Mouse (Mus musculus) MEL (cell line): Measurements from ENCODE around the gene Srebf1. TPM values are rescaled to one million over a fixed set of nuclear protein-coding genes. Genes with fewer than 3 reads are reported as not detected.
A peak's percentile ranks its signal among the peaks of the same experiment; 100 is the strongest.

ENCODE experiments used
- DNase-seq: peaks from one replicate; pipeline ENCODE4 v3.0.0; 2011; ENCODE audit warnings: low read depth, low spot score
- H3K27ac ChIP-seq: 2 replicates; pipeline ENCODE4 v1.5.1; 2012; ENCODE audit warnings: low read depth, mild to moderate bottlenecking, control low read depth, low read length, moderate library complexity; ENCODE audit not compliant: control insufficient read depth
- H3K27me3 ChIP-seq, 2 experiments: fragments of 150-350 bp in 1 of 2; sonication (generic) in 1 of 2; 2 replicates each; pipeline ENCODE4 v1.6.1; 2012; ENCODE audit warnings: low read length in 2 of 2, mild to moderate bottlenecking in 2 of 2, improper control_type of control experiment in 1 of 2, moderate library complexity in 1 of 2; ENCODE audit not compliant: insufficient read depth in 2 of 2, control insufficient read depth in 1 of 2
- H3K36me3 ChIP-seq, 2 experiments: 2 replicates each; pipeline ENCODE4 v1.6.1; 2012 to 2014; ENCODE audit warnings: low read length in 2 of 2, improper control_type of control experiment in 1 of 2, inconsistent platforms in 1 of 2, mild to moderate bottlenecking in 1 of 2; ENCODE audit not compliant: insufficient read depth in 2 of 2, control insufficient read depth in 1 of 2
- H3K4me1 ChIP-seq, 2 experiments: fragments of 150-350 bp in 1 of 2; sonication (generic) in 1 of 2; 2 replicates each; pipeline ENCODE4 v1.6.1; 2012; ENCODE audit warnings: low read length in 2 of 2, improper control_type of control experiment in 1 of 2, mild to moderate bottlenecking in 1 of 2; ENCODE audit not compliant: insufficient read depth in 2 of 2, control insufficient read depth in 1 of 2
- H3K4me3 ChIP-seq, 2 experiments: fragments of 150-350 bp in 1 of 2; sonication (generic) in 1 of 2; 2 replicates each; pipeline ENCODE4 v1.5.1; 2012; ENCODE audit warnings: low read depth in 2 of 2, low read length in 2 of 2, mild to moderate bottlenecking in 2 of 2, moderate library complexity in 2 of 2, control low read depth in 1 of 2, improper control_type of control experiment in 1 of 2; ENCODE audit not compliant: control insufficient read depth in 1 of 2, insufficient read depth in 1 of 2
- H3K79me2 ChIP-seq: 2 replicates; pipeline ENCODE4 v1.6.1; 2012; ENCODE audit warnings: mild to moderate bottlenecking, low read length, moderate library complexity; ENCODE audit not compliant: control insufficient read depth, poor library complexity, insufficient read depth
- H3K9ac ChIP-seq: 2 replicates; pipeline ENCODE4 v1.6.1; 2012; ENCODE audit warnings: low read depth, mild to moderate bottlenecking, control low read depth, low read length, moderate library complexity; ENCODE audit not compliant: control insufficient read depth, poor library complexity, severe bottlenecking
- H3K9me3 ChIP-seq: fragments of 150-350 bp; sonication (generic); replicated peaks from 2 replicates; pipeline ENCODE4 v1.6.1; 2012; ENCODE audit warnings: mild to moderate bottlenecking, low read length, improper control_type of control experiment, moderate library complexity; ENCODE audit not compliant: insufficient read depth
- BHLHE40 ChIP-seq: IDR thresholded peaks from 2 replicates; pipeline ENCODE4 v1.6.1; 2012; ENCODE audit warnings: low read depth, mild to moderate bottlenecking, inconsistent platforms, low read length, improper control_type of control experiment, borderline replicate concordance
- CTCF ChIP-seq, 3 experiments: IDR thresholded peaks in 2 of 3; conservative IDR thresholded peaks in 1 of 3; 2 replicates each; pipeline ENCODE4 v1.5.1; 2011 to 2012; ENCODE audit warnings: low read length in 3 of 3, low read depth in 2 of 3, mild to moderate bottlenecking in 2 of 3, improper control_type of control experiment in 1 of 3, inconsistent platforms in 1 of 3, mixed read lengths in 1 of 3, moderate library complexity in 1 of 3; ENCODE audit not compliant: control insufficient read depth in 1 of 3, insufficient read depth in 1 of 3, poor library complexity in 1 of 3, severe bottlenecking in 1 of 3
- E2F4 ChIP-seq: IDR thresholded peaks from 2 replicates; pipeline ENCODE4 v1.6.1; 2011; ENCODE audit warnings: low read depth, low read length, improper control_type of control experiment, borderline replicate concordance
- EP300 ChIP-seq, 2 experiments: IDR thresholded peaks; 2 replicates each; pipeline ENCODE4 v1.6.1; 2011; ENCODE audit warnings: improper control_type of control experiment in 2 of 2, low read length in 2 of 2, low read depth in 1 of 2, mild to moderate bottlenecking in 1 of 2
- ETS1 ChIP-seq: IDR thresholded peaks from 2 replicates; pipeline ENCODE4 v1.6.1; 2012; ENCODE audit warnings: low read depth, mild to moderate bottlenecking, inconsistent platforms, low read length, improper control_type of control experiment, moderate library complexity
- GABPA ChIP-seq: IDR thresholded peaks from 2 replicates; pipeline ENCODE4 v1.6.1; 2012; ENCODE audit warnings: low read depth, mild to moderate bottlenecking, inconsistent platforms, low read length, improper control_type of control experiment, moderate library complexity
- GATA1 ChIP-seq: IDR thresholded peaks from 2 replicates; pipeline ENCODE4 v1.6.1; 2011; ENCODE audit warnings: low read depth, low read length, improper control_type of control experiment
- HCFC1 ChIP-seq: IDR thresholded peaks from 2 replicates; pipeline ENCODE4 v1.6.1; 2012; ENCODE audit warnings: low read depth, mild to moderate bottlenecking, inconsistent platforms, low read length, improper control_type of control experiment, moderate library complexity
- JUND ChIP-seq: IDR thresholded peaks from 2 replicates; pipeline ENCODE4 v1.6.1; 2011; ENCODE audit warnings: low read depth, mild to moderate bottlenecking, improper control_type of control experiment, low read length
- KAT2A ChIP-seq: conservative IDR thresholded peaks from 2 replicates; pipeline ENCODE4 v1.6.1; 2012; ENCODE audit warnings: low read depth, low read length, improper control_type of control experiment, inconsistent platforms
- MAFK ChIP-seq: IDR thresholded peaks from 2 replicates; pipeline ENCODE4 v1.6.1; 2011; ENCODE audit warnings: low read depth, mild to moderate bottlenecking, low read length, improper control_type of control experiment, borderline replicate concordance
- MAX ChIP-seq: IDR thresholded peaks from 2 replicates; pipeline ENCODE4 v1.6.1; 2011; ENCODE audit warnings: low read length, improper control_type of control experiment
- MEF2A ChIP-seq: IDR thresholded peaks from 2 replicates; pipeline ENCODE4 v1.6.1; 2014; ENCODE audit warnings: low read depth, mild to moderate bottlenecking, inconsistent platforms, low read length, improper control_type of control experiment; ENCODE audit not compliant: poor library complexity, insufficient replicate concordance, severe bottlenecking; ENCODE audit errors: extremely low read depth
- MXI1 ChIP-seq: IDR thresholded peaks from 2 replicates; pipeline ENCODE4 v1.6.1; 2011; ENCODE audit warnings: mild to moderate bottlenecking, low read depth, low read length, improper control_type of control experiment
- MYB ChIP-seq: IDR thresholded peaks from 2 replicates; pipeline ENCODE4 v1.6.1; 2011; ENCODE audit warnings: mild to moderate bottlenecking, low read depth, low read length, improper control_type of control experiment
- MYC ChIP-seq: IDR thresholded peaks from 2 replicates; pipeline ENCODE4 v1.6.1; 2011; ENCODE audit warnings: low read depth, mild to moderate bottlenecking, low read length, improper control_type of control experiment, moderate library complexity
- NELFE ChIP-seq: IDR thresholded peaks from 2 replicates; pipeline ENCODE4 v1.6.1; 2011; ENCODE audit warnings: low read depth, low read length, improper control_type of control experiment
- POLR2A ChIP-seq, 2 experiments: IDR thresholded peaks; 2 replicates each; pipeline ENCODE4 v1.6.1; 2011 to 2012; ENCODE audit warnings: low read length in 2 of 2, mild to moderate bottlenecking in 2 of 2, control low read depth in 1 of 2, improper control_type of control experiment in 1 of 2, low read depth in 1 of 2, moderate library complexity in 1 of 2; ENCODE audit not compliant: control insufficient read depth in 1 of 2, insufficient read depth in 1 of 2, poor library complexity in 1 of 2
- POLR2AphosphoS2 ChIP-seq: IDR thresholded peaks from 2 replicates; pipeline ENCODE4 v1.6.1; 2011; ENCODE audit warnings: low read length, improper control_type of control experiment
- POLR2AphosphoS5 ChIP-seq: IDR thresholded peaks from 2 replicates; pipeline ENCODE4 v1.6.1; 2012; ENCODE audit warnings: low read depth, borderline replicate concordance, mild to moderate bottlenecking, inconsistent platforms, low read length, moderate library complexity, mixed read lengths
- RAD21 ChIP-seq: IDR thresholded peaks from 2 replicates; pipeline ENCODE4 v1.6.1; 2011; ENCODE audit warnings: mild to moderate bottlenecking, low read depth, low read length, improper control_type of control experiment
- RCOR1 ChIP-seq: IDR thresholded peaks from 2 replicates; pipeline ENCODE4 v1.6.1; 2012; ENCODE audit warnings: low read depth, mild to moderate bottlenecking, inconsistent platforms, low read length, improper control_type of control experiment
- SIN3A ChIP-seq: IDR thresholded peaks from 2 replicates; pipeline ENCODE4 v1.6.1; 2012; ENCODE audit warnings: low read length, improper control_type of control experiment, inconsistent platforms
- SMC3 ChIP-seq: IDR thresholded peaks from 2 replicates; pipeline ENCODE4 v1.6.1; 2011; ENCODE audit warnings: low read depth, low read length, improper control_type of control experiment
- TBP ChIP-seq: IDR thresholded peaks from 2 replicates; pipeline ENCODE4 v1.8.0; 2011; ENCODE audit warnings: low read depth, low read length, improper control_type of control experiment
- TCF12 ChIP-seq: IDR thresholded peaks from 2 replicates; pipeline ENCODE4 v1.6.1; 2014; ENCODE audit warnings: low read depth, mild to moderate bottlenecking, inconsistent platforms, low read length, improper control_type of control experiment, moderate library complexity
- UBTF ChIP-seq: IDR thresholded peaks from 2 replicates; pipeline ENCODE4 v1.6.1; 2012; ENCODE audit warnings: low read depth, mild to moderate bottlenecking, inconsistent platforms, low read length, improper control_type of control experiment, moderate library complexity, borderline replicate concordance; ENCODE audit not compliant: insufficient read depth
- ZC3H11A ChIP-seq: IDR thresholded peaks from 2 replicates; pipeline ENCODE4 v1.6.1; 2012; ENCODE audit warnings: low read depth, mild to moderate bottlenecking, inconsistent platforms, low read length, improper control_type of control experiment
- ZNF384 ChIP-seq: IDR thresholded peaks from 2 replicates; pipeline ENCODE4 v1.6.1; 2012; ENCODE audit warnings: low read depth, mild to moderate bottlenecking, inconsistent platforms, low read length, improper control_type of control experiment
- polyA plus RNA-seq, 2 experiments: library from polyadenylated mRNA; stranded (reverse) in 1 of 2; unstranded in 1 of 2; fragments of >175 nt in 1 of 2; fragments of >200 nt in 1 of 2; gene quantifications; 2 replicates each; pipeline versions ENCODE4 v1.2.1 to v1.2.4; 2012; ENCODE audit warnings: low replicate concordance in 2 of 2, low read depth in 1 of 2; ENCODE audit not compliant: insufficient read length in 2 of 2, insufficient read depth in 1 of 2, missing spikeins in 1 of 2
- total RNA-seq: library from RNA; depleted of rRNA; stranded (reverse); fragments of 300-350 nt; gene quantifications from 2 replicates; pipeline ENCODE4 v1.2.3, GENCODE M21; 2012

Srebf1 gene
- total and polyA plus RNA-seq, 3 experiments: 241 to 288 TPM; not detected in 1

- Histone ChIP-seq H3K79me2 (peaks cover 55% of the 10 kb centered on the region), H3K36me3 (peaks cover 11 to 43% of the 10 kb centered on the region in 2 experiments), H3K27me3 (no peaks in the 10 kb centered on the region), H3K4me3 (peak overlapping the region; percentile 92 to 93), H3K9ac (peak overlapping the region; percentile 97), H3K27ac (peak overlapping the region; percentile 96), H3K9me3 (no peaks in the 10 kb centered on the region), H3K4me1 (peaks cover 30 to 60% of the 10 kb centered on the region in 2 experiments)
- peak; percentile 92 for DNase-seq
- TF ChIP-seq MAFK: no peak
- peak; percentile 28 to 78; a peak in 3 of 4 replicates for TF ChIP-seq EP300 (IDR thresholded peaks at IDR 0.05; ENCODE audit: low read depth in 1 of 2, low read length in 2 of 2)
- peak; percentile 76; the same call in 1 of the 2 replicates for TF ChIP-seq SIN3A
- peak; percentile 86 for TF ChIP-seq ZNF384
- TF ChIP-seq GATA1: 0 out of 2 replicates have a peak, but pooled peaks have one; percentile 8
- TF ChIP-seq MYB: peak; percentile 88
- peak; percentile 34; the same call in 1 of the 2 replicates for TF ChIP-seq MXI1
- peak; percentile 31; the same call in 1 of the 2 replicates for TF ChIP-seq RCOR1
- TF ChIP-seq ETS1: peak; percentile 18; the same call in 1 of the 2 replicates
- TF ChIP-seq BHLHE40: no peak
- TF ChIP-seq TCF12: peak; percentile 44; the same call in 1 of the 2 replicates
- TF ChIP-seq TBP: peak; percentile 60; the same call in 1 of the 2 replicates
- TF ChIP-seq JUND: peak; percentile 73; the same call in 1 of the 2 replicates
- no peak for TF ChIP-seq RAD21
- TF ChIP-seq POLR2AphosphoS2: no peak
Observed at GRCm38 (mm10) chr11:60219609-60220008, 2.8 kb downstream of the Srebf1 start.

- Histone ChIP-seq H3K9me3 (no peaks in the 10 kb centered on the region), H3K79me2 (peaks cover 70% of the 10 kb centered on the region), H3K27ac (peak overlapping the region; percentile 96), H3K27me3 (no peaks in the 10 kb centered on the region), H3K36me3 (peaks cover 11 to 40% of the 10 kb centered on the region in 2 experiments), H3K9ac (peak overlapping the region; percentile 19), H3K4me1 (peaks cover 30 to 52% of the 10 kb centered on the region in 2 experiments), H3K4me3 (peak overlapping the region in 1 of 2 experiments; percentile 10; a peak in 1 of 4 replicates)
- DNase-seq: peak; percentile 76
- TF ChIP-seq JUND (0 out of 2 replicates have a peak, but pooled peaks have one; percentile 42), MYC (peak; percentile 57; the same call in 1 of the 2 replicates), NELFE (peak; percentile 22; the same call in 1 of the 2 replicates), E2F4 (no peak), GABPA (no peak), TBP (0 out of 2 replicates have a peak, but pooled peaks have one; percentile 15), POLR2AphosphoS5 (no peak), CTCF (IDR thresholded peaks at IDR 0.05 in 2 of 3, conservative IDR thresholded peaks at IDR 0.05 in 1 of 3; ENCODE audit: control insufficient read depth in 1 of 3, insufficient read depth in 1 of 3, low read depth in 2 of 3, low read length in 3 of 3, poor library complexity in 1 of 3, severe bottlenecking in 1 of 3) (no peak), POLR2A (IDR thresholded peaks at IDR 0.05; ENCODE audit: control insufficient read depth in 1 of 2, insufficient read depth in 1 of 2, low read depth in 1 of 2, low read length in 2 of 2, poor library complexity in 1 of 2) (0 out of 4 replicates have a peak, but pooled peaks of 1 of the 2 experiments have one; percentile 44), SMC3 (peak; percentile 12; the same call in 1 of the 2 replicates), BHLHE40 (peak; percentile 29; the same call in 1 of the 2 replicates), MEF2A (no peak), GATA1 (peak; percentile 96), ZC3H11A (no peak; the same call in 1 of the 2 replicates), HCFC1 (peak; percentile 49; the same call in 1 of the 2 replicates), UBTF (no peak), MAX (peak; percentile 56), KAT2A (0 out of 2 replicates have a peak, but pooled peaks have one; percentile 29)
Observed at GRCm38 (mm10) chr11:60217467-60217866, 4.9 kb downstream of the Srebf1 start.
